Mouse (Mus musculus) T-helper 1 cell (primary cell): ENCODE measurements around the gene Tnnt2.

Source experiments
- in situ Hi-C: fragments of 300-600 bp; cut with MboI, MseI; formaldehyde crosslinking; loops from one replicate; pipeline ENCODE4 v1.15.1; 2025; ENCODE audit warnings: high pct_unique_total_duplicates

Gene Tnnt2

DNA sequence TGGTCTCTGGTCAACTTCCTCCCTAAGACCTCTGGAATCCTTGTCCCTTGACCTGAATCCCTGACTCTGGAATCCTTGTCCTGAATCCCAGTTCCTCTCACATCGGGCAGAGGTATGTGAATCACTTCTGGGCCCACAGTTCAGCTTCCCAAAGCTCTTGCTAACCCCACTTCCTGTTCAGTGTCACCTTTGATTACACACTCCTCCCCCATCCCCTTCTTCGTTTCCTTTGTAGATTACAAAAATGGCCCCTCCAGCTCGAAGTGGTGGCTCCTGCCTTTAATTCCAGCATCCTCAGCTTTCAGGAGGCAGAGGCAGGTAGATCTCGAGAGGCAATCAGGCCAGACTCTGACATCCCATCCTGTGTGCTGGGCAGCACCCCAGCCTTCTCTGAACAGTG is 18.6 kb upstream of the Tnnt2 start:
- in situ Hi-C loops: no loop called here

DNA sequence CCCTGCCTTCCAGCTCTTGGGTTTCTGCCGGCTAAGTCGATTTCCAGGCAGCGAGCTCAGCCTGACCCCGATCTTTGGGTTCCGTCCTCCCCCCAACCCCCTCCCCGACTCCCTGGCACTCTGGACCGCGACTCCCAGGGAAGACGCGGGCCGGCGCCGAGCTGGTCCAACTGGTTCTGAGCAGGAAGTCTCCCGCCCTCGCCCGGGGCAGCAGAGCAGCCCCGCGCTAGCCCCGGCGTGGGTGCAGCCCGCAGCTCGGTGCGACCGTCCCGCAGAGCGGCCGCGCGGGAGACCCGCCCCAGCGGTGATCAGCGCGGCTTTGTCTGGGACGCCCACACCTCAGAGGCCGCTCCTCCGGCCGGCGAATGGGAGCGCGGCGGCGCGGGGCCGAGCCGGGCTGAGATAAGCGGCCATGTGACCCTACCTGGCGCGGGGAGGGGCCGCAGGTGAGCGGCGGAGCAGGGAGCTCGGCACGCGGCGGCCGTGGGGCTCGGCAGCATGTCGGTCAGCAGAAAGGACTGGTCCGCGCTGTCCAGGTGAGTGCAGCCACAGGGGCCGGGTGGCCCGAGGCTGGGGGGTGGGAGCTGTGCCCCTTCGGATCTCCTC is 17.6 kb upstream of the Tnnt2 start, which contains the start of gene Lad1:
TSS of gene Lad1 (plus strand) at position 118 of the 606 bp plus-strand sequence.
- in situ Hi-C loops: no loop called here

DNA sequence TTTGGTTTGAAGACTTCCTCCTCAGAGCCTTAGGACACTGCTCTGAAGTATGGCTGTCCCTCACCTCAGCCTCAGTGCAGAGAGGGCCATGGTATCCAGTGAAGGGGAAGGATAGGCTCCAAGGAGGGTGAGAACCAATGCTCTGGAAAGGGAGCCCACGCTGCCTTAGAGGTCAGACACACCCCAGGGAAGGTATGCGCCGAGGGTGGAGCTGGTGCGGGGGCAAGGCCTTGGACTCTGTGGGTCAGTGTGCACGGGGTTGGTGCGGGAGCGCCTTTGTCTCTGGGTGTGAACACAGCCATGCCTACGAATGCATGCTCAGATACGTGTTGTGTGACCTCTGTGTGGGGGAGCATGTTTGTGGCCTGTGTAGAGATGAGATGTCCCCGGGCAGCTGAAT is 16.1 kb upstream of the Tnnt2 start:
- in situ Hi-C loops: no loop called here

DNA sequence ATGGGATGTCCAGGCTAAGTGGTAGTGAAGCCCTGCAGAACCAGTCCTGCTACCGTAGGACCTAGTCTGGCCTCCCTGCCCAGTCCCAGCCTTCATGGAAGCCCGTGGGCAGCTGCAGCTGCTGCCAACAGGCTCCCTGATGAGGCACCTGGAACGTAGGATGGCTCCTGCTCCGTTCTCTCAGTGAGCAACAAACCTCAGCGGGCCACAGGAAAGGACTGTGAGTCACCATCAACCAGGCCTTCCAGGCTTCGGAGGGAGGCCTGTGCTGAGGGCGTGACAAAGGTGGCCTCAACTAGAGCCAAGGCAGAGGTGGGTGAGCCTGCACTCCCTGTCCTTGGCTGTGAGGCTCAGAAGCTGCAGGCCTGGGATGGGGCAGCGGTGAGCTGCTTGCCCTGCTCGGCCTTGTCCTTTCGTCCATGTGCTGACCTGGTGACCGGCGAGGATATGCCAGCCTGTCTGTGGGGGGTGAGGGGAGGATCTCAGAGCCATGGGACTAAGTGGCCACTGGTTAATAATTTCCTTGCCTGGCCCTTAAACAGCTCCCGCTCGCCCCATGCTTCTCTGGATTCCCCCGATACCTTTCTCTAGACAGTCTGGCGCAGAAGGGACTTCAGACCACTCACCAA is 15.3 kb upstream of the Tnnt2 start:
- in situ Hi-C loops: no loop called here

DNA sequence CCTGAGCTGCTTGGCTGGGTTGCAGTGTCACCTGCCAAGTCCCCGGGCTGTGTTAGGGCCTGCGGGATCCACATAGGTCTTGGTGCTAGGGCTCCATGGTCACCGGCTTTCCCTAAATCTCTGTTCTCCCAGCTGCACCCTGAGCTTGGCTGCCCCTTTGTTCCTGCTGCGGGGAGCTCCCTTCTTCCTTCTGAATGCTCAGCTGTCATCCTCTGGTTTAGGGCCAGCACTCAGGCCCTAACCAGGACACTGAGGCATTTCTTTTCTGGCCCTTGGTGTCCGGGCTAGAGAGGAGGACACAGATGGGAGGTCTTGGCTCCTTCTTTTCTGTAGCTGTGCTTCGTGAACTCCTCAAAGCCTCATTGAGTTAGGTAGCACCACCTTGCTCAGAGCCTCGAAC is 14.4 kb upstream of the Tnnt2 start:
- in situ Hi-C loops: no loop called here

DNA sequence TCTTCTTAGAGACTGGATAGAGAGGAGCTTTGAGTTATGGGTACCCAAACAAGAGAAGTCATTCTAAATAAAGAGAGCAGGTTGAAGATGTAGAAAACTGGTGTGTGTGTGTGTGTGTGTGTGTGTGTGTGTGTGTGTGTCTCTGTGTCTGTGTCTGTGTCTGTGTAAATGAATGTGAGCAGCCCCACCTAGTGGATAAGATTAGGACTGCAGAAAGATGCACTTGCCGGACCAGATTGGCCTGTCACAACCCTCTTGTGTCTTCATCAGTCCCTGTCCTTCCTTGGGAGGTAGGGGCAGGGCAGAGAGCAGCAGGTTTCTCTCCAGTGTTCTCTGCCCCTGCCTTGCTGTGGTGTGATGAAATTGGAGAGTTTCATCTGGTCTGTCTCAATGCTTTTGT is 7.2 kb upstream of the Tnnt2 start:
- in situ Hi-C loops: no loop called here

DNA sequence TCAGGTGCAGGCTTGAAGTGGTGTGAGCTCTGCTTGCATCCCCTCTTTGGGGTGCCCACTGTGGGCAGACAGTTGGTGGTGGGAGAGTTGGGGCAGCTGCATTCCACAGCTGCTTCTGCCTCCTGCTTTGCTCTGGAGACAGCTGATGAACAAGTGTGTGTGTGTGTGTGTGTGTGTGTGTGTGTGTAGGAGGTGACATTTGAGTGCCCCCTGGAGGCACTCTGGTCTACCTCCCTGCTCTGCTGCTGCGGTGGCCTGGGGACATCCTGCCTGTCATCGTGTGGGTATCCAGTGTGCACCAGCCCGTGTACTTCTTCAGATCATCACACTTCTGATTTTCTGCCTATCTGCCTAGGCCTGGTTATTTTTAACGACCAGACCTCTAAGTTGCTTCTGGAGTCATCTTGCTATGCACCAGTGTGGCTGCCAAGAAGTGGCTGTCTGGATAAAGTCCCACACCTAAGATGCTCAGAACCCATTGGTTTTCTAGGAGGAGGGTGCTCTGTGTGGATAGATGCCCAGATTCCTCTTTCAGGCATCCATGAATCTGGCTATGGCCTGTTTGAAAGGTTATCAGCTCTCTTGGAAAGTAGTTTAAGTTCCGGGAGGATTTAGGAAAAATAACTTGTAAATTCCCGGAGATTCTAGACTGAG is 1.8 kb upstream of the Tnnt2 start:
- in situ Hi-C loops: no loop called here

DNA sequence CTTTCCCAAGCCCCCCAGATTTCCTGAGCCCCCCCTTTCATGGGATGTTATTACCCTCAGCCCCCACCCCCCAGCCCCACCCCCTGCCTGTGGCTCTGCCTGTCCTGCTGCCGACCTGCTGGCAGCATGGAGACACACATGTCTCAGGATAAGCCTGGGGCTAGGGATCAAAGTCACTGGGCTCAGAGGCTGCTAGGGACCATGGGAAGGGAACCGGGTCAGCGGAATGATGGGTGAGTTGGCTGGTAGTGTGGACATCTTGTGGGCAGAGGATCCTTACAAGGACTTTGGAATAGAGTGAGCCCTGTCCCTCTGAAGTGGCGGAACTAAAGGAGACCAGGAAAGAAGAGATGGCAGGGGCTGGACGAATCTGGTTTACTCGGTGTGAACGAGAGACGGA is 1.2 kb upstream of the Tnnt2 start:
- in situ Hi-C loops: no loop called here

DNA sequence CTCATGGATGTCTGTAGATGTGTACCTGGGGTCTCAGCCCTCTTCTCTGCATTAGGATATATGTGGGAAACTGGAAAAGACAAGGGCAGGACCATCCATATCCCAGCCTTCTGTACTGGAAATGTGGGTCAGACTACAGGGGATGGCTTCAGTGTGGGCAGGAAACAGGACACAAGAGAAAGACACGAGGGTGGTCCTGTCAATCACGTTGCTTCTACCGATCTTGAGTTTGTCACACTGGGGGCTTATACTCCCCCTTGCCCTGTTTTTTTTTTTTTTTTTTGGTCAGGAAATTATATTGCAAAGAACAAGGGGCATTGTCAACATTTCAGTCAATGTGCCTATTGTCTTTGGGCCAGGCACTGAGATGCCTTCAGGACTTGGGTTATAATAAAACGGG is 2.5 kb downstream of the Tnnt2 start:
- in situ Hi-C loops: no loop called here

DNA sequence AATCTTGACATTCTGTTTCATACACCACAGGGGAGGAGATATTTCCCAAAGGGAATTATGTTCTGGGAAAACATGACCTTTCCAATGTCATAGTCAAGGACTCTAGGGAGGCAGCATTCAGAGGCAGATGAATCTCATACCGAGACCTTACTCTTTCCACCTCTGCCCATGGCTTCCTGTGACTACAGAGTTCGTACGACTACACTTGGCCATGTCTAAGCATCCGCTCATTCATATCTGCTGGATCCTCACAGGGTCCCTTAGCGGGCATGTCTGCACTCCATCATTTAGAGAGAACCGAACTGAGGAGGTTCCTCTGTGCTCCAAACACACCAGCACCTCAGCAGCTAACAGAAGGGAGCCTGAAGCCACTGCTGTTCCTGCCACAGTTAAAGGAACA is 2.9 kb downstream of the Tnnt2 start:
- in situ Hi-C loops: no loop called here

DNA sequence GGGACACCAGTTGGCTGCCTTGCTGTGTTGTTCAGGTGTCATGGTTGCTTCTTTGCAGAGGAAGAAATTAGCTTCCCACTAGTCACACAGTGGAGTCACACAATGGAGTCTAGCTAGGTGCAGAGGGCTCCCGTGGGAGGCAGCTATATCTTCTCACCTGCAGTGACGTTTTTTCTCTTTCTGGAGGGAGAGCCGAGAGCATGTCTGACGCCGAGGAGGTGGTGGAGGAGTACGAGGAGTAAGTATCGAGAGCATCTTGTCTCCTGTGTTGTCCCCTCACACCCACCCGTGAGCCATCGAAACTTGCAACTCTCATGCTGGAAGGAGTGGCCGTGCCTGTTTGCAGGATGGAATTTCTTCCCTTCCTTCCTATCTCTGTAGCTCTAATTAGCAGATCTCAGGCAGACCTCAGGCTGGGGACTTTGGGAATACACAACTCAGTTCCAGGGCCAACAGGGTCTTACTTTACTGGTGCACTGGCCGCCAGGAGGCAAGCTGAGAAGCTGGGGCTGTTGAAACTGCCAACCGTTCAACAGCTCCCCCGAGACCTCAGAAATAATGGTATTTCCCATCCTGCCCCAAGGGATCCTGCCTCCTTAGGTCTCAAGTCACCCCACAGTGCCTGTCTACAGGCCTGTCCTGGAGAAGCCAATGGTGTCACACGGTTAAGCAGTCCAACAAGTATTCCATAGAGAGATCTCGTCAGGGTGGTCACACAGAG is 4.7 kb downstream of the Tnnt2 start:
- in situ Hi-C loops: no loop called here

DNA sequence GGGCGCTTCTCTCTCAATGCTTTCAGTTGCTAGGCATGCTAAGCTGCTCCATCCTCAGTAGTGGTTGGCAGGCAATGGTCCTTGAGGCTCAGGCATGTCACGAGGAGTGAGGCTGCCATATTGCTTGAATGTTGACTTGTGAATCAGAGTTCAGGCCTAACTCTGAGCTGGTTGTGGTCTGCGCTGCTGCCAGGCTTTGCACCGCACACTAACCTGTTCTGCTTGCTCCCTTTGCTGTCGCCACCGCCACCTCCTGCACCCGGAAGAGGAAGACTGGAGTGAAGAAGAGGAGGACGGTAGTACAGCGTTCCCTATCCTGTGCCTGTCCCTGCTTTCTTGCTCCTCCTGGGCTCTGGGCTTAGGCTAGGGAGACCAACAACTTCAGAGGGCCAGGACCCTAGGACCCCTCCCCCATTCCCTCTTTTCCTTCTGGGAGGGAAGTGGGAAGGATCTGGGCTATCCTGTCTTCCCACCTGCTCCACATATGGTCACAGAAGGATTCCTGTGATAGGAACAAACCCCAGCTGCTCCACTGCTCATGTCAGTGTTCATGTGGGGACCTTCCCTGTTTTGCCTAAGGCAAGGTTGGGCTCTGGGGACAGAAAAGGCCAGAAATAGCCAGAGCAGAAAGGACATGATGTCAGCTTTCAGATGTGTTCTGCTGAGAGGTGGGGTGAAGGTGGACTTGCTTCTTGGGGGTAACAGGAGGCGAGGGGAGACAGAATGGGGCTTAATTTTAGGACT is 7.5 kb downstream of the Tnnt2 start:
- in situ Hi-C loops: no loop called here

DNA sequence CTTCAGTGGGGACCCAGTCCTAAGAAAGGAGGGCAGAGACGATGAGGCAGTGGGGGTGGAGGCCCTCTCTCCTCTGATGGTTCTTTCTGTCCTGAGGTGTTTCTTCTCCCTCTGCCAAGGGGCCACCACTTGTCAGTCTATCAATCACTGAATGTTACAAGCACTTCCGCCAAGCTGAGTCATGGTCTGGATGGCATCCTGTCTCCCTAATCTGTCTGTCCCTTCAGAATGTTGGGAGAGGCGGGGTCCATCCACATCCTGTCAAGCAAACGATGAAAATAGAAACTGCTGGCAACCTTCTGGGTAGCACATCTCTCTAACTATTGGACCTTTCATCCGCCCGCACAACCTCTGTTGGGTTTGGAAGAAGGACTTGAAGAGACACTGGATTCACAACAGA is 8.3 kb downstream of the Tnnt2 start:
- in situ Hi-C loops: no loop called here

DNA sequence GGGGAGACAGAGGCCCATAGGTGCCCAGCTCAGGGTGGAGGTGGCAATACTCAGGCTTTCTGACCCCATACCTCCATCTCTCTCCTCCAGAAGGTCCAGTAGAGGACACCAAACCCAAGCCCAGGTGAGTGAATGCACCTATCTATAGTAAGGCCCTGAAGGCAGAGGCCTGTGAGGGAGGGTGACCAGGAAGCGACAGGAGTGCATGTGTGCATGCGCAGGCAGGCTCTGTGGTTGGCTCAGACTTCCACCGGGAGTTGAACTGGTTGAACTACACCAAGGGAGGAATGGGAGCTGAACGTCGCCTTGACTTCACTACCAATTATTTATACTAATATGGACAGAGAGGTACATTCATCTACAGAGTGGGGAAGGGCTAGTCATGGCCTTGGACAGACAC is 10.5 kb downstream of the Tnnt2 start:
- in situ Hi-C loops: no loop called here

DNA sequence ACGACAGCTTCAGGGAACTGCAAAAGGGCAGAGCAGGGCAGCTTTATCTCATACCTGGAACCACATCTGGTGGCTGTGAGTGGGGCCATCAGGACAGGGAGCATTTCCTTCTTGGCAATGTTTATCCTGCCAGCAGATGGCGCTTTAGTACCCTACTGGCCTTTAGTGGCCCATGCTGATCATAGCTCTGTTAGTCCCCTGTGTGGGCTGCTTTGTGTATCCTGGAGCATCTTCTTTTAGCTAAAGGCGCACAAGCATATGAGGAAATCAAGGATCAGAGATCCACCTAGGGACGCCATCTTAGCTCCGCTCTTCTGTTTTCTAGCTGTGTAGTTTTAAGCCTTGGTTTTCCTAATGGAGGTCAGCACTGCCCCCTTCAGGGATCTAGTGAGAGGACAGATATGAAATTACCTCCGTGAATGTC is 11.0 kb downstream of the Tnnt2 start:
- in situ Hi-C loops: no loop called here

DNA sequence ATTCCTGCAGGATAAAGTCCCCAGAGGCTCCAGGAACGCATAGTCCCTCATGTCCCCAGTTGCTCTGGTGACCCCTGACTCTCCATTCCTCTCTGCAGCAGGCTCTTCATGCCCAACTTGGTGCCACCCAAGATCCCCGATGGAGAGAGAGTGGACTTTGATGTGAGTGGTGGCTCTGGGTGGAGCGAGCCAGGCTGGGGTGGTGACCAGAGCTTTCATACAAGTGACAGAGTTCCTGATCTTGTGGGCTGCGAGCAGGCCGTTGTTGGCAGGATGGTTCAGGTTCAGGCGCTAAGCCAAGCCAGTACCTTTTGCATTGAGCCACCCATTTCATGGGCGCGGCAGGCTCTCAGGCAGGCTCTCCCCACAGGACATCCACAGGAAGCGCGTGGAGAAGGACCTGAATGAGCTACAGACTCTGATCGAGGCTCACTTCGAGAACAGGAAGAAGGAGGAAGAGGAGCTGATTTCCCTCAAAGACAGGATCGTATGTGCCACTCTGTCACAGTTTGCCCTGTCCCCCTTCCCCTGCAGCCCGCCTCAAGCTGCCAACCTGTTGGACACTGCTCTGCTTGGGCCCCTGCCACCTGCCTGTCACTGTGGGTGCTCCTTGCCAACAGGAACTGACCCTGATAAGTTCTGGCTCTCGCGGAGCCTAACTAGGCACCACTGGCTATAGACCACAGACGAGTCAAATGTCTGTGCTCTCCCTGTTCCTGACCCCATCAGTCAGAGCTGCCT is 11.6 kb downstream of the Tnnt2 start:
- in situ Hi-C loops: no loop called here

DNA sequence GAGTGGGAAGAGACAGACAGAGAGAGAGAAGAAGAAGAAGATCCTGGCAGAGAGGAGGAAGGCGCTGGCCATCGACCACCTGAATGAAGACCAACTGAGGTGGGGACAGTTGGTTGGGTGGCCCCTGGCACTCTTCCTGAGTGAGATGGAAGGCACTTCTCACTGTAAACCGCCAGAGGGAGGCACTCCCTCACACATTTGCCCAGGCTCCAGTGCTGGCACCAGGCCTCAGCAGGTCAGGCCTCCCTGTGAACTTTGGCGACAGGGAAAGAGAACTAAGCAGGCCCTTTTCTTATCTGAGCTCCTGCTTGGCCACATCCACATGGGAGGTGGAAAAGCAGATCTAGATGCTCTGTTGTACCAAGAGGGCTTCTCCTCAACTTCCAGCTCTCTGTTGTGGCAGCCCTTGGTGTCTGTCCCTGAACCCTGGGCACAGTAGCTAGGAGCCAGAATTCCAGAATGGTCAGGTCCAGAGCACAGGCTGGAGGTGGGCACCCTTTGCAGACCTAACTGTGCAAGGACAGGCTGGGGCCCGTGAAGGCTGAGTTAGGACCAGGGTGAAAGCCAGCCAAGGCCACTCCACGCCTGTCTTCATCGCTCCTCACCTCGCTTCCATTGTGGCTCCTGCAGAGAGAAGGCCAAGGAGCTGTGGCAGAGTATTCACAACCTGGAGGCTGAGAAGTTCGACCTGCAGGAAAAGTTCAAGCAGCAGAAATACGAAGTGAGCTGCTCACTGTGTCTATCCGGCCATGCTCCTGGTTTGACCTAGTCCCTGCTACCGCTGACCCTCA is 14.8 kb downstream of the Tnnt2 start:
- in situ Hi-C loops: loop anchor here (10.0 kb wide), 2 partner anchors 624 to 1556 kb away; no protein-coding TSS in a partner anchor

DNA sequence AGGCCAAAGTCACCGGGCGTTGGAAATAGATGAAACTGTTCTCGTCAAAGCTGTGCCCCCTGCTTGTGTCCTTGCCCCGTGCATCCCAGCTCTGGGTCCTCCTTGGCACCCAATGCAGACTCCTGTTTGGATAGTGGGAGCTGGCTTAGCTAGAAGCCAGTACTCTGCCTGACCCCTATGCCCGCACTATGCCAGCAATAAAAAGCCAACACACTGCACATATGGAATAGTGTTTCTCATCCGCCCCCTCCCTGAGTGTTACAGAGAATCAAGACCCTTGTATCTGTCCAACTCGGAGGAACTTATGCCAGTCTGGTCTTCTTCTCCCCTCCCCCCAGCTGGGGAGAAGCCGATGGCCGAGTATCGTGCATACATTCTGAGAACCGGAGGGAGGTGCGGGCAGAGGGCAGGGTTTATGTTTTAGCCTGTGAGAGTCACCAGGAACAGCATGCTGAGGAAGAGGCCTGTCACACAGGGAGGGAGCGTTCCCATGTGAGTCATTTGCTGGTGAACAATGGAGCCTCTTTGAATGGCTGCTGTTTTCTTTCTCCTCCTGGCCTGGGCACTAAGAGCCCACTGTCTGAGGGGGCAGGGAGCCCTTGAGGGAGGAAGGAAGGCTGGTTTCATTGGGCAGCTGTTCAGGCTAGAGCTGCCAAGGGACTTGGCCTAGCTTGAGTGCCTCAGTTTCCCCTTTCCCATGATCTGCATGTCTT is 16.0 kb downstream of the Tnnt2 start:
- in situ Hi-C loops: loop anchor here (10.0 kb wide), 2 partner anchors 623 to 1557 kb away; no protein-coding TSS in a partner anchor

DNA sequence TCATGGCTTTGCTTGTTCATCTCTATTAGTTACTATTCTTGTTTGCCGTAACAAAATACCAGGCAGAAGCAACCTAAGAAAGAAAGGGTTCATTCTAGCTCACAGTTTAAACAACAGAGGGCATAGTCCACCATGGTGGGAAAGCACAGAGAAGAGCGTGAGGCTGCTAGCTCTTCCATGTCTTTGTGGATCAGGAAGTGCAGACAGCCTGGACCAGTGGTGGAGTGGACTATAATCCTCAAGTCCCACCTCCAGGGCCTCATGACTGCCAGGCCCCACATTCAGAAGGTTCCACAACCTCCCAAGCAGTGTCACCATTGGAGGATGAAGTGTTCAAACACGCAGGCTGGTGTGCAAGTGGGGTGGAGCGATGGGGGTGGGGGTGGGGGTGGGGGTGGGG is 17.0 kb downstream of the Tnnt2 start:
- in situ Hi-C loops: loop anchor here (10.0 kb wide), 2 partner anchors 622 to 1558 kb away; no protein-coding TSS in a partner anchor
